Mouse (Mus musculus) neural tube, embryonic 12.5 days (tissue): ENCODE results near the gene Calm3. TPM values are rescaled to one million over a fixed set of nuclear protein-coding genes. Genes with fewer than 3 reads are reported as not detected.

Experiments
- ATAC-seq: fragments of 200-750 bp; cut with Nextera tagmentation; 2 replicates; pipeline ENCODE4 v1.8.0; 2017; ENCODE audit warnings: low read depth, mild to moderate bottlenecking, moderate TSS enrichment, moderate library complexity; ENCODE audit not compliant: low FRiP score
- H3K27ac ChIP-seq: fragments of 300-500 bp; sonication (generic); 2 replicates; pipeline ENCODE4 v1.5.1; 2016
- H3K27me3 ChIP-seq: fragments of 300-500 bp; sonication (generic); replicated peaks from 2 replicates; pipeline ENCODE4 v1.6.1; 2016; ENCODE audit warnings: mild to moderate bottlenecking
- H3K36me3 ChIP-seq: fragments of 300-500 bp; sonication (generic); 2 replicates; pipeline ENCODE4 v1.6.1; 2016; ENCODE audit warnings: mild to moderate bottlenecking
- H3K4me1 ChIP-seq: fragments of 300-500 bp; sonication (generic); 2 replicates; pipeline ENCODE4 v1.6.1; 2016
- H3K4me2 ChIP-seq: fragments of 300-500 bp; sonication (generic); replicated peaks from 2 replicates; pipeline ENCODE4 v1.6.1; 2016; ENCODE audit warnings: mild to moderate bottlenecking
- H3K4me3 ChIP-seq: fragments of 300-500 bp; sonication (generic); 2 replicates; pipeline ENCODE4 v1.5.1; 2016
- H3K9ac ChIP-seq: fragments of 300-500 bp; sonication (generic); 2 replicates; pipeline ENCODE4 v1.6.1; 2016; ENCODE audit warnings: mild to moderate bottlenecking
- H3K9me3 ChIP-seq: fragments of 300-500 bp; sonication (generic); 2 replicates; pipeline ENCODE4 v1.6.1; 2016; ENCODE audit warnings: mild to moderate bottlenecking
- WGBS: fragments of 180-500 bp; shearing (Covaris S2); methylation state at CpG from one replicate; pipeline ENCODE4 v1.1.7; 2016; 5-methylcytosine and 5-hydroxymethylcytosine counted together
- polyA plus RNA-seq: library from polyadenylated mRNA; unstranded; fragments of >200 nt; fragmentation: Nextera tagmentation; extraction: Ambion mirVana; gene quantifications from 2 replicates; pipeline ENCODE4 v1.2.1, GENCODE M21; 2016

Gene Calm3
- polyA plus RNA-seq, 1 experiment from 2014 or later, result 213 TPM

DNA sequence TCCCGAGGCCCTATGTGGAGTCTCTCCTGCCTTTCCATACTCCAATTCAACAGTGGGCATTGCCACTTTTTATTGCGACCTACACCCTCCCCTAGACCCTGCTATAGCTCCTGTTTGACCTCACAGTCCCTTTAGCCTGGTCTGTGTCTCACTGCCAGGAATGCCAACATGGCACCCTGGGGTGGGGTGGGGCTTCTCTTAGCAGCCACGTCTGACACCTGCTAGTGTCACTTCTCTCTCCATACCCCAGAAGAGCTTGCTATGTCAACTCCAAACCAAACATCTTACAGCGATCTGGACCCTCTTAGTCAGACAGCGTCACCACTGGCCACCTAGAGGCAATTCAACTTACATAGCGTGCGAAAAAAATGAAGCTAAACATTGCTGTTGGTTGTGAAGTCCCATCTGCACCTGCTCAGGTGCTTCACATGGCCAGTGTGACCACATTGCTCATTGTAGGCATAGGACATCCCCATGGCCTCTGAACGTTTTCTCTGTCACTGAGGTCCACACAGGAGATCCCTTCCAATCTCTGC, 25.1 kb upstream of the Calm3 start:
- 51% methylated on average over 8 of the region's 8 CpGs for WGBS
- H3K36me3 ChIP-seq, result no peaks in the 10 kb centered on the region
- H3K27me3 ChIP-seq, result peaks cover 49% of the 10 kb centered on the region
- ATAC-seq, result no peak
- H3K4me3 ChIP-seq, result no peak overlapping the region
- peaks cover 49% of the 10 kb centered on the region for H3K4me1 ChIP-seq
- H3K9me3 ChIP-seq, result no peaks in the 10 kb centered on the region
- no peak overlapping the region for H3K9ac ChIP-seq
- no peak overlapping the region for H3K27ac ChIP-seq
- peak overlapping the region; percentile 64 for H3K4me2 ChIP-seq

DNA sequence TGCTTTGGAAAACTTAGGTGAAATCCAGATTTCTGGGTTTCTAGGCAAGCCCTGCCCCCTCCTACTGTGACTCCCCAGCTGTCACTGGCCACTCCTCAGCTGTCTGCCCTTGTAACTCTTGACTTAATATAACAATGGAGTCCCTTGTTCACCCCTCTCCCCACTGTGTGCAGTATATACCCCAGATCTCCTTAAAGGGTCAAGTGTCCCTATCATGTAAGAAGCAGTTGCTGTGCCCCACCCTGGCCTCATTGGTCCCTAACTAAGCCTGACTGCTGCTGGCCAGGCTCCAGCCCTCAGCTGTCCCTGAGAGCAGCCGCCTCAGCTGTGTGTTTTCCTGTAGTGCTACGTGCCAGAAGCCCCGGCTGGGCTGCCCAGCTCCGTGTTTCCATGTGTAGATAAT, 24.0 kb upstream of the Calm3 start:
- Histone ChIP-seq H3K27ac (no peak overlapping the region), H3K36me3 (no peaks in the 10 kb centered on the region), H3K4me1 (peaks cover 52% of the 10 kb centered on the region), H3K4me2 (peak overlapping the region; percentile 64), H3K9ac (peak overlapping the region; percentile 68), H3K27me3 (peaks cover 49% of the 10 kb centered on the region), H3K4me3 (peak overlapping the region; percentile 69), H3K9me3 (no peaks in the 10 kb centered on the region)
- ATAC-seq, result no peak
- 9% methylated on average over 4 of the region's 4 CpGs for WGBS

DNA sequence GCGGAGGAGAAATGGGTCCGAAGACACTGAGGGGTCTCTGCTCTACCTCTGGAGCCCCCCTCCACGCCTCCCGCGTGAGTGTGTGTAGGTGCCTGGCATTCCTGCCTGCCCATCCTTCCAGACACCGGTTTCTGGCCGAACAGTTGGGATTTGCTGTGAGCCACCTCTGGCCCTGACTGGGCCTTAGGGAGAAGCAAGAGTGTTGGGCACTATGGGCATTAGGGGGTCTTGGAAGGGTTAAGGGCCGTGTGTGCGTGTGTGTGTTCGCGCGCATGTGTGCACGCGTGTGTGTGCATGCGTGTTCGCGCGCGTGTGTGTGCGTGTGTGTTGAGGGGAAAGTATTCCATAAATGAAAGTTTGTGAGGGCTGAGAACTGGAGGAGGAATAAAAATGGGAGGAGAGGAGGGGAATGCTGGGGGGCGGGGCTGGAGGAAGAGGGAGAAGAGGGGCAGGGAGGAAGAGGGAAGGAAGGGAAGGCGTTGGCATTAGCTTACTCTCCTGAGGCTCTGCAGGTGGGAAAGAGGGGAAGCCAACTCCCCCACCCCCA, 23.5 kb upstream of the Calm3 start:
- peak overlapping the region; percentile 64 for H3K4me2 ChIP-seq
- H3K9me3 ChIP-seq, result no peaks in the 10 kb centered on the region
- ATAC-seq, result no peak
- peak overlapping the region; percentile 68 for H3K9ac ChIP-seq
- peak overlapping the region; percentile 69 for H3K4me3 ChIP-seq
- 15% methylated on average over 22 of the region's 22 CpGs for WGBS
- H3K27ac ChIP-seq, result no peak overlapping the region
- peaks cover 52% of the 10 kb centered on the region for H3K4me1 ChIP-seq
- H3K27me3 ChIP-seq, result peaks cover 49% of the 10 kb centered on the region
- H3K36me3 ChIP-seq, result no peaks in the 10 kb centered on the region

DNA sequence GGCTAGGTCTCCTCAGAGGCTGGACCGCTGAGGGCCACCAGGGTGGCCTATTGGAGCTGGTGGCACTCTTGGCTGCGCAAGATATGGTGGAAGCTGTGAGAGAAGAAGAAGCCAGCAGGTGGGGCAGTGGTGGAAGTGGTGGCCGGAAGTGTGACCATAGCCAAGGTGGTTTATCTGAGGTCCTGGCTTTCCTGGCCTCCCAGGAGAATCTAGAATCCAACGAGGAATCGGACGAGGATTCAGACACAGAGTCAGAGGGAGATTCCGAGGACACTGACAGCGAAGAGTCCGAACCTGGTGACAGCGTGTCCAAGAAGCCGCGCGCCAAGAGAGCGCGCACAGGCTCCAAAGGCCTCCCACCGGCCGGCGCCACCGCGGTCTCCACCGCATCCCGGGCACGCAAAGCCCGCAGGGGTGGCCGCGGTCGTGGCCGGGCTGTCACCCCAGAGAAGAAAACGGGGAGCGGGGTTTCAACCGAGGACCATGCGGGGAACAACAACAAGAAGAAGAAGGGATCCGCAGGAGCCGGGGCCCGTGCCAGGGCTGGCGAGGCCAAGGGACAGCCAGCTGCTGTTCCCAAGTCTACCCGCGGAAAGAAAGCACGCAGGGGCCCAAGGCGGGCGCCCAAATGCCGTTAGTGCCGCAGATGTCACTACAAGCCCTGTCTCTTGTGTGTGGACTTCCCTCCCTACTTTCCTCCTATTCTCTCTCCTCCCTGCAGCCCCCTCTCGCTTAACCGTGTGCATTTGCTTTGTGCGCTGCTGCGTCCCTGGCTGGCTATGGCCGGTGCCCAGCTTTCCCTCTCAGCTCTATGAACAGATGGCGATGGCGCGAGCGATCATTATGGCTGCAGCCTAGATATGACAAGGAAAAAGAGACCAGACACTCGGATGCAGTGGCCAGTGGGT, 22.8 kb upstream of the Calm3 start:
- Histone ChIP-seq H3K4me1 (peaks cover 52% of the 10 kb centered on the region), H3K9me3 (no peaks in the 10 kb centered on the region), H3K27ac (no peak overlapping the region; the same call in 1 of the 2 replicates), H3K36me3 (no peaks in the 10 kb centered on the region), H3K4me3 (peak overlapping the region; percentile 69), H3K27me3 (peaks cover 49% of the 10 kb centered on the region), H3K9ac (peak overlapping the region; percentile 68), H3K4me2 (peak overlapping the region; percentile 64)
- no peak for ATAC-seq
- WGBS, result 1% methylated on average over 53 of the region's 53 CpGs

DNA sequence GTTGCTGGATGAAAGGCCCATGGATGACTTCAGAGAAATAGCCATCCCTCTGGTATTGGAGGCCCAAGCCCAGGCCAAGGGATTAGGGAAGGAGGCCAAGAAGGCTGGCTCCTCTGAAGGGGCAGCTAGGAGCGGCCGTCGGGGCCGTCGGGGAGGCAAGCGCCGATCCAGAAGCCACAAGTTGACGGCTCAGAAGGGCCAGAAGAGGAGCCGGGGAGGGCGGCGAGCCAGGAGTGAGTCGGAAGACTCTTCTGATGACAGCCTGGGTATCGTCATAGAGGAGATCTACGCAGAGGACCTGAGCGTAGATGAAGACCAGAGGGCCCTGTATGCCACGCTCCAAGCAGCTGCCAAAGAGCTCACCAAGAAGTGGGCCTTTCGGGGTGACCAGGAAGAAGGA, 21.5 kb upstream of the Calm3 start:
- Histone ChIP-seq H3K4me3 (peak overlapping the region; percentile 69), H3K27ac (no peak overlapping the region), H3K36me3 (no peaks in the 10 kb centered on the region), H3K4me1 (peaks cover 53% of the 10 kb centered on the region), H3K9me3 (no peaks in the 10 kb centered on the region), H3K27me3 (peaks cover 49% of the 10 kb centered on the region), H3K4me2 (peak overlapping the region; percentile 64), H3K9ac (peak overlapping the region; percentile 76)
- ATAC-seq, result no peak
- WGBS, result 10% methylated on average over 17 of the region's 17 CpGs

GRCm38 (mm10) chr7:16944808-16945315, 20.9 kb upstream of the Calm3 start:
- Histone ChIP-seq H3K4me3 (peak overlapping the region; percentile 69), H3K9me3 (no peaks in the 10 kb centered on the region), H3K9ac (peak overlapping the region; percentile 76), H3K4me2 (peak overlapping the region; percentile 64), H3K4me1 (peaks cover 52% of the 10 kb centered on the region), H3K27me3 (peaks cover 48% of the 10 kb centered on the region), H3K27ac (peak overlapping the region; percentile 11; the same call in 1 of the 2 replicates), H3K36me3 (no peaks in the 10 kb centered on the region)
- WGBS, result 2% methylated on average over 22 of the region's 22 CpGs
- ATAC-seq, result no peak; the same call in 1 of the 2 replicates

DNA sequence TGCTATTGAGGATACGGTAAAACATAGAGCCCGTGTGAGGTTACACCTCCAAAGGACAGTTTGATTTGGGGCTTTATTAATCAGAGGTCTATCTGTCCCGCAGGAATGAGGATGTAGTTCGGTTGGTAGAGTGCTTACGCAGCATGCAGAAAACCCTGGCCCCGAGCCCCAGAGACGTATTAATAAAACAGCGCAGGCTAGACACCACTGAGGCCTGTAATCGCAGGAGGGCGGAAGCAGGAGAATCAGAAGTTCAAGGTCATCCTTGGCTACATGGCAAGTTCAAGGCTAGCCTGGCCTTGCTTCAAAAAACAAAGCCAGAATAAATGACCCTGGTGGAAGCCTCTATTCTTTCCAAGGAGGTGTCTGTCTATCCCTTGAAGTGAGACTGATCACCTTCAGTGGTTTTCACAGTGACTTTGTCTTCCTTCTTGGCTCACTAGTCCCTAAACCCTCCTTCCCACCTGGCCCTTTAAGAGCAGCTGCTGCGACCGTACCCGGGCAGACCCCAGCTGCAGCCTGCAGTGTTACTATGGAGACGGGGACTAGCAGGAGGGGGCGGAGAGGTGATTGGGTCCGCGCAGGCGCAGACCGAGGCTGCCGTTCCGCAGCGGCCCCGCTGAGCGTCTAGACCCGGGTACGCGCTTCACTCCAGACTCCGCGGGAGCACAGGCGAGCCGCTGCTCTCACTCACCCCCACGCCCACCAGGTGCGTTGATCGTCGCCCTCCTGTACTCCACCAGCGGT, 20.3 kb upstream of the Calm3 start, which contains the start of gene Pnmal2:
Gene Pnmal2, plus strand, starts transcription at position 622 of the 747 bp plus-strand sequence.
- peak within 1 kb of the TSS; percentile 11; the same call in 1 of the 2 replicates for H3K27ac ChIP-seq
- H3K9ac ChIP-seq, result peak within 1 kb of the TSS; percentile 76
- ATAC-seq, result peak; percentile 90
- H3K4me1 ChIP-seq, result peaks cover 46% of the 10 kb centered on the region
- peak within 1 kb of the TSS; percentile 64 for H3K4me2 ChIP-seq
- 13% methylated on average over 36 of the region's 36 CpGs for WGBS
- no peaks in the 10 kb centered on the region for H3K9me3 ChIP-seq
- peak within 1 kb of the TSS; percentile 69 for H3K4me3 ChIP-seq
- H3K27me3 ChIP-seq, result peaks cover 42% of the 10 kb centered on the region
- no peaks in the 10 kb centered on the region for H3K36me3 ChIP-seq

DNA sequence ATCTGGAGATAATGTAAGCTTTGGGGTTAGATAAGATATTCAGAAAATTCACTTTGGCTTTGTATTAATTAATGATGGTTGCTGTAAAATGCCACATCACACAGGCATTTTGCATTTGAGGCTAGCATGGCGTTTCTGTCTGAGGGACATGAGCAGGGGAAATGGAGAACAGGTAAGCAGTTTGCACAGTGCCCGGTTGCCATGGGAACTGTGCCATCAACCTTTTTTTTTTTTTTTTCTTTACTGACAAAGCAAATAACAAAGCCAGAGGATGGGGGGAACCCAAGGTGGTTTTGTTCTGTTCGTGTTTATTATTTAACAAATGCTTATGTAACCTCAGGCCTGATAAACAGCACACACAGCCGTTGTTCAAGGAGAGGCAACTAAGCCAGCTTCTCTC, 18.9 kb upstream of the Calm3 start:
- Histone ChIP-seq H3K9me3 (no peaks in the 10 kb centered on the region), H3K4me2 (no peak overlapping the region), H3K27me3 (peaks cover 29% of the 10 kb centered on the region), H3K27ac (no peak overlapping the region), H3K9ac (no peak overlapping the region), H3K36me3 (no peaks in the 10 kb centered on the region), H3K4me1 (peaks cover 41% of the 10 kb centered on the region), H3K4me3 (no peak overlapping the region)
- WGBS, result 56% methylated on average over 4 of the region's 4 CpGs
- no peak for ATAC-seq

DNA sequence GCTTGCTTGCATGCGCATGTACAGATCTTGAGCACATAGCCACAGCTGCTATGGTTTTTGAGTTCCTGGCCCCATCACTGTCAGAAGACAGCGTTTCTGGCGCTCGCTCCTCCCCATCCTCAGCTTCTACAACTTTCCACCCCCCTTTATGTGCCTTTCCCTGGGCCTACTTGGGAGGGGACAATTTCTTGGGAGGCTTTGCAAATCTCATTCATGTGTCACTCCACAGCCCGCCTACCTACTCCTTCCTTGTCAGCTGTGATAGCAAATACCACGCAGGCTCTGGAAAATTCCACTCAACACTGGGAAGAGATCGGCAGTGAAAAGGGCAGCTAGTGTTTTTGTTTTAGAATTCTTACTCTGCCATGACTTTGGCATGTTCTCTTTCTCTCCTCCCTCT, 16.4 kb upstream of the Calm3 start:
- no peaks in the 10 kb centered on the region for H3K9me3 ChIP-seq
- H3K36me3 ChIP-seq, result no peaks in the 10 kb centered on the region
- H3K4me2 ChIP-seq, result no peak overlapping the region
- WGBS, result 68% methylated on average over 7 of the region's 7 CpGs
- H3K4me1 ChIP-seq, result peaks cover 20% of the 10 kb centered on the region
- H3K4me3 ChIP-seq, result no peak overlapping the region
- peaks cover 3% of the 10 kb centered on the region for H3K27me3 ChIP-seq
- ATAC-seq, result no peak
- H3K27ac ChIP-seq, result no peak overlapping the region
- H3K9ac ChIP-seq, result no peak overlapping the region

- Histone ChIP-seq H3K9ac (no peak overlapping the region), H3K27ac (no peak overlapping the region), H3K4me3 (no peak overlapping the region), H3K4me2 (peak overlapping the region; percentile 14; the same call in 1 of the 2 replicates), H3K36me3 (no peaks in the 10 kb centered on the region), H3K9me3 (no peaks in the 10 kb centered on the region), H3K27me3 (no peaks in the 10 kb centered on the region), H3K4me1 (peaks cover 10% of the 10 kb centered on the region)
- ATAC-seq, result peak; percentile 45; the same call in 1 of the 2 replicates
- WGBS, result 73% methylated on average over 17 of the region's 17 CpGs
Measured at GRCm38 (mm10) chr7:16938117-16938791, 14.3 kb upstream of the Calm3 start.

DNA sequence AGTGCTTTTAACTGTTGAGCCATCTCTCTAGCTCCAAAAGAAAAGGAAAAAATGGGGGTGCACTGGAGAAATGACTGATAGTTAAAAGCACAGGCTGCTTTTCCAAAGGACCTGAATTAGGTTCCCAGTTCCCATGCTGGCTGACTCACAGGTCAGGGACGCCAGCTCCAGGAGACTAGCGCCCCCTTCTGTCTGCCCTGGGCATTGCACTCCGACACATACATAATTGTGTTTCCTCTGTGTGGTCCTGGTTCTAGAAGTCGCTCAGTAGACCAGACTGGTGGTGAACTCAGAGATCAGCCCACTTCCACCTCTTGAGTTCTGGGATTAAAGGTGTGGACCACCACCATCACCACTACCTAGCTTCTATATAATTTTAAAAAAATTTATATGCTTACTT, 13.4 kb upstream of the Calm3 start:
- Histone ChIP-seq H3K9me3 (no peaks in the 10 kb centered on the region), H3K4me3 (no peak overlapping the region), H3K9ac (no peak overlapping the region), H3K4me2 (no peak overlapping the region), H3K27ac (no peak overlapping the region), H3K4me1 (peaks cover 10% of the 10 kb centered on the region), H3K36me3 (no peaks in the 10 kb centered on the region), H3K27me3 (no peaks in the 10 kb centered on the region)
- WGBS, result 47% methylated on average over 4 of the region's 4 CpGs
- ATAC-seq, result no peak
